Mouse (Mus musculus) olfactory bulb, adult 2 months (tissue): ENCODE data around the gene Dscam. TPM values are rescaled to one million over a fixed set of nuclear protein-coding genes. Genes with fewer than 3 reads are reported as not detected.

Source experiments
- H3K27ac ChIP-seq: fragments of 200-500 bp; 2 replicates; pipeline ENCODE4 v1.5.1; 2012; ENCODE audit warnings: low read depth, low read length; ENCODE audit not compliant: insufficient read depth
- H3K4me1 ChIP-seq: fragments of 200-500 bp; 2 replicates; pipeline ENCODE4 v1.6.1; 2012; ENCODE audit warnings: low read length; ENCODE audit not compliant: control insufficient read depth, insufficient read depth
- H3K4me3 ChIP-seq: fragments of 200-500 bp; 2 replicates; pipeline ENCODE4 v1.5.1; 2012; ENCODE audit warnings: mild to moderate bottlenecking, low read depth, low read length, moderate library complexity; ENCODE audit not compliant: insufficient read depth
- CTCF ChIP-seq: fragments of 200-500 bp; IDR thresholded peaks from 2 replicates; pipeline ENCODE4 v1.5.1; 2012; ENCODE audit warnings: low read depth, mild to moderate bottlenecking, low read length, moderate library complexity; ENCODE audit not compliant: insufficient read depth
- POLR2A ChIP-seq: fragments of 200-500 bp; IDR thresholded peaks from 2 replicates; pipeline ENCODE4 v1.6.1; 2012; ENCODE audit warnings: mild to moderate bottlenecking, low read depth, low read length, moderate library complexity; ENCODE audit not compliant: insufficient read depth
- WGBS: fragments of 180-500 bp; shearing (Covaris S2); methylation state at CpG from one replicate; pipeline ENCODE4 v1.1.7; 2018; 5-methylcytosine and 5-hydroxymethylcytosine counted together
- polyA plus RNA-seq: library from polyadenylated mRNA; stranded (reverse); fragments of >200 nt; gene quantifications from 2 replicates; pipeline ENCODE4 v1.2.4, GENCODE M21; 2012; ENCODE audit warnings: low replicate concordance; ENCODE audit not compliant: missing spikeins, insufficient read depth, insufficient read length

Dscam gene
- polyA plus RNA-seq, 1 experiment, result 97.5 TPM

DNA sequence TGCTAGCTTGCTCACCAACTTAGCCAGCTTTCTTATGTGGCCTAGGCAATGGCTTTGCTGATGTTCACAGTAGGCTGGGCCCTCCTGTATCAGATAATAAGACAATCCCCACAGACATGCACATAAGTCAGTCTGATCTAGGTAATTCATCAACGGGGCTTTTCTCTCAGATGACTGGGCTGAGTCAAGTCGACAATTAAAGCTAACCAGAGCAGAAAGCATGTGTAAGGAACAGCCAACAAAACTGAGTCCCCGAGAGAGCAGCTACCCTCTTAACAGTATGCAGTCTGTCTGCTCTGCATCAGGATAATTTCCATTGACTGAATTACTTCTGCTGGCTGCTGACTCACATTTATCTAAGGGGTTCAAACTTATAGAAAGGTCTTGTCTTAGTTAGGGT, 603.1 kb downstream of the Dscam start:
- Histone ChIP-seq H3K27ac (no peak overlapping the region), H3K4me1 (no peaks in the 10 kb centered on the region), H3K4me3 (no peak overlapping the region)
- WGBS, result 69% methylated on average over 3 of the region's 3 CpGs
- TF ChIP-seq POLR2A (no peak), CTCF (no peak)

DNA sequence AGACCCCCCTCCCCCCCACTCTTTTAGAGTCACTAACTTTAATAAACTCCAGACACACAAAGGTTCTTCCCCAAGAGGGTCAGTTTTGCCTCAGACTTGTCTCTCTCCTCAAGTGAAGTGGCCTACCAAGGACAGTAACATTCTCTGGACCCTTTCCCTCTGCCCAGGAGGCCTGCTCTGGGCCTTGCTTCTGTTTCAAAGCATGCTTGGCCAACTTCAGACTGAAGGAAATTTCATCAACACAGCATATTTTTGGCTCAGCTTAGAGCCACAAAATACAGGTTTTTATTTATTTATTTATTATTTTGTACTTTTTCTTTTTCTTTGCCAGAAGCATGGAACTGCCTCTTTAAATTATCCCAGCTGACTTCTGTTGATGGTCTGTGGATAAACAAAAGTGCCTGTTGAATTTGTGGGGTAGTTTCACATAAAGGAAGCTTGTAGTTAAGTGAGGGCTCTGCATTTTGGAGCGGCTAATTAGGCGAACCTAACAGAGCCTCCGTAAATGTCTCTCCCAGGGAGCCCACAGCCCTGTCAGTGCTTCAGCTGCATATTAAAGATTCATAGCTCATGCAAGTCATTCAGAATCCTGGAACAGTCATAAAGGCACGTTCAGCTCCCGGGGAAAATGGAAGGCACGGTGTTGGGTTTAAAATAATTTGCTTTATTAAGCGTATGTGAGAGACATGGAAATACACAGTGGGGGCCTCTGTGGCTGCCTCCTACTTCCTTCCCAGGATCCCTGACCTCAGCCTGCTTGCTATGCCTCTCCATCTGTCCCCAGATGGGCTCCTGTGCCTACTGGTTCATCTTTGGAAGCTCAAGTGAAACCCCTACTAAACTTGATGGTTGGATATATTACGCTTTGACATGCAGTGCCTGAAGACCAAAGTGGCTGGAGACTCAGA, 606.9 kb downstream of the Dscam start:
- H3K4me1 ChIP-seq, result no peaks in the 10 kb centered on the region
- 51% methylated on average over 8 of the region's 8 CpGs for WGBS
- no peak overlapping the region for H3K27ac ChIP-seq
- TF ChIP-seq CTCF, result no peak
- TF ChIP-seq POLR2A, result no peak
- no peak overlapping the region for H3K4me3 ChIP-seq

DNA sequence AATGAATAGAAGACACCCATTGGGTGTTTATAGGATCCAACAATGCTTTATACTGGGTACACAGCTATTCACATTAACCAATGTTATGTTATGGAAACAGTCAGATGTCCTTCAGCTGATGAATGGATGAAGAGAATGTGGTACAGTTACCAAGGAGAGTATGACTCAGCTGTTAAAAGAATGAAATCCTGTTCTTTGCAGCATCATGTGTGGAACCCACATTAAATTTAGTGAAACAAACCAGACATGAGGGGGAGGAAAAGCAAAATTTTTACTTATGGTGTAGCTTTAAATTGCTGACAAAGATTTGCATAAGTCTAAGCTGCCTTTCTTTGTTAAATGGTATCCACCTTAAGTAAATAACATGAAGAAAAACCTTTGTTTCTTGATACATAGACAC, 610.8 kb downstream of the Dscam start:
- TF ChIP-seq CTCF, result no peak
- Histone ChIP-seq H3K4me1 (no peaks in the 10 kb centered on the region), H3K27ac (no peak overlapping the region), H3K4me3 (no peak overlapping the region)

DNA sequence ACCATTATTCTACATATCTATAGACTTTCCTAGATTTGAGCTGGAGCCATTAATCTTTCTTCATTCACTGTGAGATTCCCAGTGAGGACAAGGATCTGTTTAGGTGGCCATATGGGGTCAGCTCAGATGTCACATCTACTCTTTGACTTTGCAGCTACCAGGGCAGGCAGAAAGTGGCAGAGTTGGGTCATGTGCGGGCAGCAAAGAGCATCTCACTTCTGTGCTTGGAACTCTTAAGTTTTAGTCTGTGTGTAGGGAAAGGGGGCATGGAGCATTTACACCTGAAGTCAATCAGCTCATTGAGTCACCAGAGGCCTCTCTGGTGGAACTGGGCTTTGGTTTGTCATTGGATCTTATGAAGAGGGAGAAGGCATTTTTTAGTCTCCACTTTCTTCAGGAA, 612.2 kb downstream of the Dscam start:
- H3K4me1 ChIP-seq, result no peaks in the 10 kb centered on the region
- TF ChIP-seq CTCF (no peak), POLR2A (no peak)
- no peak overlapping the region for H3K4me3 ChIP-seq
- 97% methylated on average over 1 of the region's 1 CpGs for WGBS
- H3K27ac ChIP-seq, result no peak overlapping the region

DNA sequence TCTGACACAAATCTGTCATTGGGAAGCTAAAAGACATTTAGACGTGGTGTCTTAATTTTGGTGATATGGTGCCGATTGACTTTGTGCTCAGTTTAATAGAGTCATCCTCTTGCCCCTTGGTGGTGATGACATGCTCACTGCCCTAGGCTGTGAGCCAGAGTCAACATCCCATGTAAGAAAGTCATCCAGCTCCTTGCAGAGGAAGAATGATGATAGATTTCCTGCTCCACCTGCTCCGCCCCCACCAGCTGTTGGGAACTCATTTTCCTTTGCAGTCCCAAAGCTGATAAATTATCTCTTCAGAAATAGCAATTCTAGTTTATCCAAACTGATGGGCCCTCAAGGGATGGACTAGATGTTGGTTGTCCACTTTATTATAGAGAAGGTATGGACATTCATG, 613.9 kb downstream of the Dscam start:
- no peaks in the 10 kb centered on the region for H3K4me1 ChIP-seq
- WGBS, result 79% methylated on average over 3 of the region's 3 CpGs
- no peak overlapping the region for H3K4me3 ChIP-seq
- no peak for TF ChIP-seq CTCF
- TF ChIP-seq POLR2A, result no peak
- H3K27ac ChIP-seq, result no peak overlapping the region

DNA sequence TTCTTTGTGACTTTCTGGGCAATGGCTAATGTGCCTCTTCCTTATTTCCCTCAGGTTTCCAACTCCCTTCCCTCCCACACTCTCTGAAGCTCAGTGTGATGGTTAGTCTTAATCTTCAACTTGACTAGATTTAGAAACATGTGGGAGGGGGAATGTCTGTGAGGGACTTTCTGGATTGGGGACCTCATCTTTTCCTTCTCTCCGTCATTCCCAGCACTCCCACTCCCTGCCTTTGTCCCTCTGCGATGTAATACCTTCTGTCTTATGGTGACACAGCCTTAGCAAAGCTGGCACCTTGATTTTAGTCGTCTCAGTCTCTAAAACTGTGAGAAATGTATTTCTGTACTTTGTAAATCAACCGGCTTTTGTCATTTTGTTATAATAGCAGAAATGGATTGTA, 615.1 kb downstream of the Dscam start:
- WGBS, result 63% methylated on average over 4 of the region's 4 CpGs
- Histone ChIP-seq H3K4me1 (no peaks in the 10 kb centered on the region), H3K27ac (no peak overlapping the region), H3K4me3 (no peak overlapping the region)
- no peak for TF ChIP-seq POLR2A
- no peak for TF ChIP-seq CTCF

DNA sequence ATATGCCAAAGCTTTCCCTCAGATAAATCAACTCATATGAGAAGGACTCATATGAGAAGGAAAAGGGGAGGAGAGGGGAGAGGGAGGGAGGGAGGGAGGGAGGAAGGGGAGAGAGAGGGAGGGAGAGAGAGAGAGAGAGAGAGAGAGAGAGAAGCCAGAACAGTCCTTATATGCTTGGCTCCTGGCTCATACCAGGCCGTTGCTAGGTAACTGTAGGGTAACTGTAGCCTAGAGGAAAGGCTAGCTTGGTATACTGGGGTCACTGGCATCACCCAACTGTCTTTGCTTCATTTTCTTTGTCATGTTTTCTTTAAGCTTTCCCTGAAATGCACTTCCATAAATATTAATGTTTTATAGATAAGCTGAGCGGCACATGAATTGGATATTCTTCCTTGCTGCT, 617.9 kb downstream of the Dscam start:
- Histone ChIP-seq H3K27ac (no peak overlapping the region), H3K4me1 (peaks cover 5% of the 10 kb centered on the region; the same call in 1 of the 2 replicates), H3K4me3 (no peak overlapping the region)
- WGBS, result 87% methylated on average over 2 of the region's 2 CpGs
- no peak for TF ChIP-seq CTCF
- TF ChIP-seq POLR2A, result no peak

DNA sequence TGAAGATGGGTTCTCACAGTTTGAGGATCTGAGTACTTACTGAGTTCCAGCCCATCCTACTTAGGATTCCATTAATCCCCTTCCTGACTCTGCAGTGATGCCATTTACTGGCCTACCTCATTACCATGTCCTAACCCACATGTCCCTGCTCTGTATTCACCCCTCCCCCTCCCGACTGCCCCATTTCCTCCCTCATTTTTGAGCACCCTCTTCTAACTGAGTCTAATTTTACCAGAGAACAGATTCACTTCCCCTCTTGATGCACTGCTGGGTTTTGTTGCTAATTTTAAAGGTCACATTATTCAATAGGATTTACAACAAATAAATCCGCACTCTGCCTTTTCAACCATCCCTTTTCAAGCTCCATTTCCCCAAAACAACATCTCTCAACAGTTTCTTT, 629.5 kb downstream of the Dscam start:
- 38% methylated on average over 2 of the region's 2 CpGs for WGBS
- Histone ChIP-seq H3K4me1 (peaks cover 14% of the 10 kb centered on the region), H3K27ac (no peak overlapping the region; the same call in 1 of the 2 replicates), H3K4me3 (no peak overlapping the region)
- TF ChIP-seq POLR2A, result no peak
- TF ChIP-seq CTCF, result no peak

Other genes with a start within 250 kb of the Dscam start
- gene Bace2, start 186.0 kb upstream of the Dscam start, polyA plus RNA-seq, result not detected in 2 replicates